Mouse (Mus musculus): Measurements from ENCODE around the gene Catsper2. TPM values are rescaled to one million over a fixed set of nuclear protein-coding genes. Genes with fewer than 3 reads are reported as not detected.

The Catsper2 gene
- total and polyA plus RNA-seq, 3 experiments: 1.2 to 2.5 TPM; not detected in 1

- Histone ChIP-seq H3K9me3 (replicated peaks; ENCODE audit: insufficient read depth, low read length) (no peaks in the 10 kb centered on the region), H3K79me2 (ENCODE audit: control insufficient read depth, insufficient read depth, low read length, poor library complexity) (peaks cover 55% of the 10 kb centered on the region), H3K9ac (ENCODE audit: control insufficient read depth, low read depth, low read length, poor library complexity, severe bottlenecking) (peak overlapping the region; percentile 87), H3K4me3 (ENCODE audit: control insufficient read depth in 1 of 2, insufficient read depth in 1 of 2, low read depth in 2 of 2, low read length in 2 of 2) (peak overlapping the region; percentile 27 to 100; a peak in 3 of 4 replicates), H3K4me1 (ENCODE audit: control insufficient read depth in 1 of 2, insufficient read depth in 2 of 2, low read length in 2 of 2) (peaks cover 0 to 7% of the 10 kb centered on the region in 2 experiments), H3K36me3 (ENCODE audit: control insufficient read depth in 1 of 2, insufficient read depth in 2 of 2, low read length in 2 of 2) (peaks cover 11 to 33% of the 10 kb centered on the region in 2 experiments), H3K27ac (ENCODE audit: control insufficient read depth, low read depth, low read length) (no peak overlapping the region), H3K27me3 (ENCODE audit: control insufficient read depth in 1 of 2, insufficient read depth in 2 of 2, low read length in 2 of 2) (no peaks in the 10 kb centered on the region)
- no peak for TF ChIP-seq ZKSCAN1 (IDR thresholded peaks at IDR 0.05; ENCODE audit: low read depth, low read length)
- TF ChIP-seq HCFC1 (IDR thresholded peaks at IDR 0.05; ENCODE audit: low read depth, low read length): 0 out of 2 replicates have a peak, but pooled peaks have one; percentile 35
- TF ChIP-seq CHD1 (IDR thresholded peaks at IDR 0.05; ENCODE audit: low read depth, low read length): 0 out of 2 replicates have a peak, but pooled peaks have one; percentile 36
- DNase-seq (ENCODE audit: low read depth, low spot score): no peak
These were observed 2.0 kb upstream of the Catsper2 start for GRCm38 (mm10) chr2:121415591-121415990.

GRCm38 (mm10) chr2:121415103-121415502, 1.5 kb upstream of the Catsper2 start:
- TF ChIP-seq CTCF (IDR thresholded peaks at IDR 0.05 in 2 of 3, conservative IDR thresholded peaks at IDR 0.05 in 1 of 3; ENCODE audit: control insufficient read depth in 1 of 3, insufficient read depth in 1 of 3, low read depth in 2 of 3, low read length in 3 of 3, poor library complexity in 1 of 3, severe bottlenecking in 1 of 3): no peak
- TF ChIP-seq ELF1 (IDR thresholded peaks at IDR 0.05; ENCODE audit: low read depth, low read length): no peak
- TF ChIP-seq MAX (IDR thresholded peaks at IDR 0.05; ENCODE audit: low read length): no peak
- TF ChIP-seq POLR2AphosphoS5 (IDR thresholded peaks at IDR 0.05; ENCODE audit: borderline replicate concordance, low read depth, low read length): no peak
- no peak for TF ChIP-seq USF2 (IDR thresholded peaks at IDR 0.05; ENCODE audit: borderline replicate concordance in 1 of 2, insufficient read depth in 1 of 2, low read depth in 1 of 2, low read length in 2 of 2)
- TF ChIP-seq GATA1 (IDR thresholded peaks at IDR 0.05; ENCODE audit: low read depth, low read length): no peak
- TF ChIP-seq TBP (IDR thresholded peaks at IDR 0.05; ENCODE audit: low read depth, low read length): no peak
- TF ChIP-seq MXI1 (IDR thresholded peaks at IDR 0.05; ENCODE audit: low read depth, low read length): no peak
- TF ChIP-seq ZC3H11A (IDR thresholded peaks at IDR 0.05; ENCODE audit: low read depth, low read length): no peak
- TF ChIP-seq RAD21 (IDR thresholded peaks at IDR 0.05; ENCODE audit: low read depth, low read length): no peak
- no peak for TF ChIP-seq CHD1 (IDR thresholded peaks at IDR 0.05; ENCODE audit: low read depth, low read length)
- no peak for TF ChIP-seq ETS1 (IDR thresholded peaks at IDR 0.05; ENCODE audit: low read depth, low read length)
- peak overlapping the region; percentile 19 to 100 for H3K4me3 ChIP-seq (ENCODE audit: control insufficient read depth in 1 of 2, insufficient read depth in 1 of 2, low read depth in 2 of 2, low read length in 2 of 2)
- no peaks in the 10 kb centered on the region for H3K9me3 ChIP-seq (replicated peaks; ENCODE audit: insufficient read depth, low read length)
- no peak for DNase-seq (ENCODE audit: low read depth, low spot score)
- no peaks in the 10 kb centered on the region for H3K27me3 ChIP-seq (ENCODE audit: control insufficient read depth in 1 of 2, insufficient read depth in 2 of 2, low read length in 2 of 2)
- peaks cover 10 to 33% of the 10 kb centered on the region in 2 experiments for H3K36me3 ChIP-seq (ENCODE audit: control insufficient read depth in 1 of 2, insufficient read depth in 2 of 2, low read length in 2 of 2)
- H3K9ac ChIP-seq (ENCODE audit: control insufficient read depth, low read depth, low read length, poor library complexity, severe bottlenecking): peak overlapping the region; percentile 87
- no peak overlapping the region for H3K27ac ChIP-seq (ENCODE audit: control insufficient read depth, low read depth, low read length)
- H3K4me1 ChIP-seq (ENCODE audit: control insufficient read depth in 1 of 2, insufficient read depth in 2 of 2, low read length in 2 of 2): peaks cover 0 to 7% of the 10 kb centered on the region in 2 experiments
- peaks cover 53% of the 10 kb centered on the region for H3K79me2 ChIP-seq (ENCODE audit: control insufficient read depth, insufficient read depth, low read length, poor library complexity)
